In genomic region chr9:57629118-57629874, GRCm38 (mm10) we compare ENCODE assay signal across 8 mouse cellular contexts. TPM values are rescaled to one million over a fixed set of nuclear protein-coding genes. Genes with fewer than 3 reads are reported as not detected.
A peak's percentile ranks its signal among the peaks of the same experiment; 100 is the strongest.
DNase-seq lines count a peak whose midpoint lies in the region; ATAC-seq lines count a peak whose summit lies in the region.

No protein-coding gene starts in this region.

- peaks cover 6% of the 10 kb centered on the region; the same call in 1 of the 2 replicates for H3K4me1 ChIP-seq in hindbrain, embryonic 16.5 days (ENCODE audit: control insufficient read depth, insufficient read depth, low read depth, low read length)

- intact Hi-C loops in left cerebral cortex, postnatal 14 days (cut with DNase I): loop anchor here (1.0 kb wide), 1 partner anchor 26 kb away; no protein-coding TSS in a partner anchor

- no peaks in the 10 kb centered on the region for H3K27me3 ChIP-seq in hindbrain, embryonic 16.5 days (replicated peaks; ENCODE audit: control insufficient read depth, insufficient read depth, low read length)

- H3K4me2 ChIP-seq in hindbrain, embryonic 16.5 days (ENCODE audit: low read length): no peak overlapping the region

- ATAC-seq in hindbrain, embryonic 16.5 days: peak; percentile 67
- peak; percentile 64 for ATAC-seq in megakaryocyte progenitor cell, adult 5-6 weeks (replicated peaks; ENCODE audit: poor library complexity)

- no peak overlapping the region for H3K27ac ChIP-seq in hindbrain, embryonic 16.5 days (ENCODE audit: low read depth, low read length)

- H3K9ac ChIP-seq in hindbrain, embryonic 16.5 days (ENCODE audit: low read depth, low read length): no peak overlapping the region; the same call in 1 of the 2 replicates

- H3K36me3 ChIP-seq in hindbrain, embryonic 16.5 days (ENCODE audit: control insufficient read depth, insufficient read depth, low read length): peaks cover 49% of the 10 kb centered on the region

- WGBS in hindbrain, embryonic 16.5 days: 73% methylated on average over 14 of the region's 14 CpGs

- DNase-seq in T-cell, adult 2 months (ENCODE audit: low spot score): peak; percentile 79
- DNase-seq in cerebellum, postnatal 25 days: peak; percentile 86 to 90
- DNase-seq in gastrocnemius, adult 18-20 months (ENCODE audit: low spot score): peak; percentile 80
- DNase-seq in left cerebral cortex, postnatal 14 days (ENCODE audit: low spot score in 2 of 2): peak; percentile 79 to 81
- DNase-seq in right cerebral cortex, postnatal 25 days: peak; percentile 77
- DNase-seq in urinary bladder, postnatal 36 days (ENCODE audit: low spot score in 2 of 2): peak; percentile 66 to 80

- H3K9me3 ChIP-seq in hindbrain, embryonic 16.5 days (ENCODE audit: control insufficient read depth, low read length): no peaks in the 10 kb centered on the region

- no peak overlapping the region for H3K4me3 ChIP-seq in hindbrain, embryonic 16.5 days (ENCODE audit: low read length)

RNA-seq across cellular contexts. Expression of gene Lman1l, which starts 8.7 kb away (rescaled TPM):
- not detected for total RNA-seq in gastrocnemius, adult 18-20 months (2021)
- polyA plus RNA-seq in hindbrain, embryonic 16.5 days (2015; fragmentation: Nextera tagmentation; extraction: Ambion mirVana): not detected in 2 replicates
- not detected for total RNA-seq in left cerebral cortex, postnatal 14 days (2021)
- total RNA-seq in megakaryocyte progenitor cell, adult 5-6 weeks (2015): not detected in 2 replicates
- not detected in 2 replicates for total RNA-seq in megakaryocyte progenitor cell, adult 5-6 weeks (2017)

RNA-seq across cellular contexts. Expression of gene Cplx3, which starts 23.2 kb away (rescaled TPM):
- total RNA-seq in gastrocnemius, adult 18-20 months (2021): not detected
- 0.18 and 0.49 TPM in 2 replicates for polyA plus RNA-seq in hindbrain, embryonic 16.5 days (2015; fragmentation: Nextera tagmentation; extraction: Ambion mirVana)
- total RNA-seq in left cerebral cortex, postnatal 14 days (2021): 10 to 100 TPM; 16.3 to 24.4 TPM
- total RNA-seq in megakaryocyte progenitor cell, adult 5-6 weeks (2015): not detected in 2 replicates
- not detected in 2 replicates for total RNA-seq in megakaryocyte progenitor cell, adult 5-6 weeks (2017)

RNA-seq across cellular contexts. Expression of gene Csk, which starts 24.1 kb away (rescaled TPM):
- 1 to 10 TPM; 6.4 to 9.8 TPM for total RNA-seq in gastrocnemius, adult 18-20 months (2021)
- polyA plus RNA-seq in hindbrain, embryonic 16.5 days (2015; fragmentation: Nextera tagmentation; extraction: Ambion mirVana): 49.0 and 58.4 TPM in 2 replicates
- total RNA-seq in left cerebral cortex, postnatal 14 days (2021): 10 to 100 TPM; 46.8 to 47.1 TPM
- 58.6 and 71.3 TPM in 2 replicates for total RNA-seq in megakaryocyte progenitor cell, adult 5-6 weeks (2015)
- total RNA-seq in megakaryocyte progenitor cell, adult 5-6 weeks (2017): 119 and 152 TPM in 2 replicates

RNA-seq across cellular contexts. Expression of gene Ulk3, which starts 40.0 kb away (rescaled TPM):
- 1 to 10 TPM; 3.3 to 3.8 TPM for total RNA-seq in gastrocnemius, adult 18-20 months (2021)
- 32.0 and 33.9 TPM in 2 replicates for polyA plus RNA-seq in hindbrain, embryonic 16.5 days (2015; fragmentation: Nextera tagmentation; extraction: Ambion mirVana)
- total RNA-seq in left cerebral cortex, postnatal 14 days (2021): 10 to 100 TPM; 30.0 to 34.2 TPM
- total RNA-seq in megakaryocyte progenitor cell, adult 5-6 weeks (2015): 4.0 and 4.6 TPM in 2 replicates
- 1.8 and 2.9 TPM in 2 replicates for total RNA-seq in megakaryocyte progenitor cell, adult 5-6 weeks (2017)

RNA-seq across cellular contexts. Expression of gene Cyp1a2, which starts 54.2 kb away (rescaled TPM):
- not detected for total RNA-seq in gastrocnemius, adult 18-20 months (2021)
- not detected in 2 replicates for polyA plus RNA-seq in hindbrain, embryonic 16.5 days (2015; fragmentation: Nextera tagmentation; extraction: Ambion mirVana)
- total RNA-seq in left cerebral cortex, postnatal 14 days (2021): not detected
- not detected in 2 replicates for total RNA-seq in megakaryocyte progenitor cell, adult 5-6 weeks (2015)
- total RNA-seq in megakaryocyte progenitor cell, adult 5-6 weeks (2017): not detected in 2 replicates

Comparison
In these comparisons a context has a peak if more than half of its experiments do, and no peak if none do; other contexts are left out.
1. RNA of gene Cplx3, which starts 23.2 kb away (total RNA-seq): 16.3 to 24.4 TPM in left cerebral cortex, postnatal 14 days; not detected in gastrocnemius, adult 18-20 months and not detected in megakaryocyte progenitor cell, adult 5-6 weeks; every median in the first group is over 10 times any median in the second.
2. RNA of gene Csk, which starts 24.1 kb away (total RNA-seq): 58.6 to 152 TPM in megakaryocyte progenitor cell, adult 5-6 weeks and 46.8 to 47.1 TPM in left cerebral cortex, postnatal 14 days; 6.4 to 9.8 TPM in gastrocnemius, adult 18-20 months; every median in the first group is over 4 times any median in the second.
3. Peak in every context shown above with its lines, with median percentiles within 50 percentile points of each other: DNase-seq.